Mouse (Mus musculus): ENCODE results near the gene Hspa1a.
"Not testable (repeated sequence)": the region's sequence is repeated elsewhere in the genome, so short reads cannot be mapped to it uniquely, and the experiment has no call there.

The Hspa1a gene

GRCm38 (mm10) chr17:35000717-35001451, 28.9 kb upstream of the Hspa1a start, which contains the start of gene Vars:
Gene Vars, plus strand, starts transcription at chr17:35000987.
- DNase-seq (ENCODE audit: low spot score) = peak; percentile 85

GRCm38 (mm10) chr17:34999871-35000716, 28.1 kb upstream of the Hspa1a start:
- DNase-seq (ENCODE audit: low spot score) = not testable (repeated sequence)

- no peak for DNase-seq (ENCODE audit: low spot score)
Observed at GRCm38 (mm10) chr17:34998526-34999430, 26.8 kb upstream of the Hspa1a start.

GRCm38 (mm10) chr17:34997142-34997483, 25.2 kb upstream of the Hspa1a start:
- DNase-seq (ENCODE audit: low spot score) = no peak

GRCm38 (mm10) chr17:34996411-34997141, 24.6 kb upstream of the Hspa1a start:
- DNase-seq (ENCODE audit: low spot score) = no peak

GRCm38 (mm10) chr17:34995927-34996326, 24.0 kb upstream of the Hspa1a start:
- DNase-seq (ENCODE audit: low spot score) = not testable (repeated sequence)

GRCm38 (mm10) chr17:34995192-34995591, 23.2 kb upstream of the Hspa1a start:
- DNase-seq (ENCODE audit: low spot score) = not testable (repeated sequence)

- DNase-seq (ENCODE audit: low spot score) = no peak
Observed at GRCm38 (mm10) chr17:34994751-34995150, 22.8 kb upstream of the Hspa1a start.

GRCm38 (mm10) chr17:34984218-34984617, 12.3 kb upstream of the Hspa1a start:
- no peak for DNase-seq (ENCODE audit: low spot score)

GRCm38 (mm10) chr17:34982328-34982727, 10.4 kb upstream of the Hspa1a start:
- DNase-seq (ENCODE audit: low spot score) = no peak

GRCm38 (mm10) chr17:34981690-34982180, 9.8 kb upstream of the Hspa1a start, which contains the start of gene Lsm2:
Gene Lsm2, plus strand, starts transcription at chr17:34981862.
- peak; percentile 96 for DNase-seq (ENCODE audit: low spot score)

GRCm38 (mm10) chr17:34980655-34981054, 8.7 kb upstream of the Hspa1a start:
- peak; percentile 81 for DNase-seq (ENCODE audit: low spot score)

GRCm38 (mm10) chr17:34979631-34980030, 7.7 kb upstream of the Hspa1a start:
- DNase-seq (ENCODE audit: low spot score) = no peak

- no peak for DNase-seq (ENCODE audit: low spot score)
Observed at GRCm38 (mm10) chr17:34978239-34978638, 6.3 kb upstream of the Hspa1a start.

- no peak for DNase-seq (ENCODE audit: low spot score)
Observed at GRCm38 (mm10) chr17:34977000-34977399, 5.0 kb upstream of the Hspa1a start.

- DNase-seq (ENCODE audit: low spot score) = peak; percentile 72
Observed at GRCm38 (mm10) chr17:34975581-34976492, 3.9 kb upstream of the Hspa1a start.

- DNase-seq (ENCODE audit: low spot score) = not testable (repeated sequence)
Observed at GRCm38 (mm10) chr17:34971694-34972068, 275 bp downstream of the Hspa1a start.

- not testable (repeated sequence) for DNase-seq (ENCODE audit: low spot score)
Observed at GRCm38 (mm10) chr17:34970850-34971249, 1.1 kb downstream of the Hspa1a start.

GRCm38 (mm10) chr17:34969822-34970221, 2.1 kb downstream of the Hspa1a start, which contains the start of gene Gm20481:
Gene Gm20481, plus strand, starts transcription at chr17:34969912.
- not testable (repeated sequence) for DNase-seq (ENCODE audit: low spot score)

GRCm38 (mm10) chr17:34965627-34966026, 6.3 kb downstream of the Hspa1a start:
- no peak for DNase-seq (ENCODE audit: low spot score)
